Mouse (Mus musculus) kidney, embryonic 14.5 days (tissue): Measurements from ENCODE around the gene Fam171a1. TPM values are rescaled to one million over a fixed set of nuclear protein-coding genes. Genes with fewer than 3 reads are reported as not detected.

Source experiments
- ATAC-seq: fragments of 200-750 bp; cut with Nextera tagmentation; 2 replicates; pipeline ENCODE4 v1.8.0; 2017; ENCODE audit warnings: moderate number of reproducible peaks, mild to moderate bottlenecking, moderate TSS enrichment, moderate library complexity; ENCODE audit not compliant: low FRiP score, low TSS enrichment
- H3K27ac ChIP-seq: fragments of 300-500 bp; sonication (generic); 2 replicates; pipeline ENCODE4 v1.5.1; 2014; ENCODE audit warnings: low read depth, mild to moderate bottlenecking, low read length, moderate library complexity, mixed read lengths
- H3K27me3 ChIP-seq: fragments of 300-500 bp; sonication (generic); 2 replicates; pipeline ENCODE4 v1.6.1; 2014; ENCODE audit warnings: mild to moderate bottlenecking, low read length; ENCODE audit not compliant: control insufficient read depth, insufficient read depth
- H3K36me3 ChIP-seq: fragments of 300-500 bp; sonication (generic); 2 replicates; pipeline ENCODE4 v1.6.1; 2014; ENCODE audit warnings: low read length, mixed read lengths; ENCODE audit not compliant: control insufficient read depth, insufficient read depth
- H3K4me1 ChIP-seq: fragments of 300-500 bp; sonication (generic); 2 replicates; pipeline ENCODE4 v1.6.1; 2014; ENCODE audit warnings: low read length, mixed read lengths; ENCODE audit not compliant: control insufficient read depth, insufficient read depth
- H3K4me2 ChIP-seq: fragments of 300-500 bp; sonication (generic); replicated peaks from 2 replicates; pipeline ENCODE4 v1.6.1; 2014; ENCODE audit warnings: low read depth, mild to moderate bottlenecking, low read length
- H3K4me3 ChIP-seq: fragments of 300-500 bp; sonication (generic); 2 replicates; pipeline ENCODE4 v1.5.1; 2014; ENCODE audit warnings: mild to moderate bottlenecking, low read length
- H3K9ac ChIP-seq: fragments of 300-500 bp; sonication (generic); 2 replicates; pipeline ENCODE4 v1.6.1; 2014; ENCODE audit warnings: low read depth, mild to moderate bottlenecking, low read length, moderate library complexity
- H3K9me3 ChIP-seq: fragments of 300-500 bp; sonication (generic); 2 replicates; pipeline ENCODE4 v1.6.1; 2016; ENCODE audit warnings: low read length; ENCODE audit not compliant: control insufficient read depth
- WGBS: fragments of 180-500 bp; shearing (Covaris S2); extraction: QIAGEN DNeasy Blood & Tissue Kit; methylation state at CpG from one replicate; pipeline ENCODE4 v1.1.7; 2014; 5-methylcytosine and 5-hydroxymethylcytosine counted together
- polyA plus RNA-seq: library from polyadenylated mRNA; unstranded; fragments of >200 nt; fragmentation: Nextera tagmentation; extraction: Ambion mirVana; gene quantifications from 2 replicates; pipeline ENCODE4 v1.2.1, GENCODE M21; 2014

Fam171a1 gene
- polyA plus RNA-seq, 1 experiment from 2014 or later: 55.7 TPM

DNA sequence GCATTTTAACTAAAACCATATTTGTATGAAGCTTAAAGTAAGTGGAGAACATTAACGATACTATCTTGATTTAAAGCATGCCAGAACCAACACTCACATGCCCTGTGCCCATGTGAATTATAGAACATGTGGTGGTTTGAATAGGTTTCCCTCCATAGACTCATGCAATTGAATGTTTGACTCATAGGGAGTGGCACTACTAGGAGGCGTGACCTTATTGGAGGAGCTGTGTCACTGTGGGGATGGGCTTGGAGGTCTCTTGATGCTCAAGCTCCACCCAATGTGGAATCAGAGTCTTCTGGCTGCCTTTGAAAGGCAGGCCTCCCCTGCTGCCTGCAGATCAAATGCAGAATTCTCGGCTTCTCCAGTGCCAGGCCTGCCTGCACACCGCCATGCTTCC, 27.8 kb downstream of the Fam171a1 start:
- Histone ChIP-seq H3K27ac (no peak overlapping the region), H3K4me2 (no peak overlapping the region), H3K4me1 (peaks cover 19% of the 10 kb centered on the region), H3K27me3 (no peaks in the 10 kb centered on the region), H3K9me3 (no peaks in the 10 kb centered on the region), H3K4me3 (no peak overlapping the region), H3K9ac (no peak overlapping the region), H3K36me3 (0 out of 2 replicates have a peak, but pooled peaks cover 3% of the 10 kb centered on the region)
- no peak for ATAC-seq
- WGBS: 91% methylated on average over 4 of the region's 4 CpGs

DNA sequence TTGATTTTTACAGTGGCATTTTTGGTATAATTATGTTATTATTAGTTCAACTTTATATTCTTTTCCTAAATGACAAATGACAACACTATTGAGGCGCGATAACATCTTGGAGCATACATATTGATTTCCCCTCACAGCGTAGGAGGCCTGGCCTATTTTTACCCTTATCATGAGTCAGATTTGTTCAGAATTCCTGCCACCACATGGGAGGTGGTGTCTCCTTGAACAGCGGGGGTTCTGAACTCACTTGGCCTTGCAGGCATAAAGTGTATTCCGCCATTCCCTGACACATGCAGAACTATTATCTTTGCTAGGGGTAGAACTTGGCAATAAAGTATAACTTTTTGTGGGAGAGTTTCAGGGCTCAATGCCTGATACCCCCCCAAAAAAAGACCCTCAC, 30.3 kb downstream of the Fam171a1 start:
- Histone ChIP-seq H3K9ac (no peak overlapping the region), H3K4me2 (no peak overlapping the region), H3K36me3 (0 out of 2 replicates have a peak, but pooled peaks cover 3% of the 10 kb centered on the region), H3K27ac (no peak overlapping the region), H3K9me3 (no peaks in the 10 kb centered on the region), H3K27me3 (no peaks in the 10 kb centered on the region), H3K4me3 (no peak overlapping the region), H3K4me1 (0 out of 2 replicates have a peak, but pooled peaks cover 3% of the 10 kb centered on the region)
- ATAC-seq: no peak
- whole genome bisulfite sequencing: 89% methylated on average over 5 of the region's 5 CpGs

GRCm38 (mm10) chr2:3147550-3148157, 33.6 kb downstream of the Fam171a1 start:
- Histone ChIP-seq H3K27ac (no peak overlapping the region), H3K36me3 (0 out of 2 replicates have a peak, but pooled peaks cover 3% of the 10 kb centered on the region), H3K4me3 (no peak overlapping the region), H3K9me3 (no peaks in the 10 kb centered on the region), H3K27me3 (no peaks in the 10 kb centered on the region), H3K4me1 (no peaks in the 10 kb centered on the region), H3K9ac (no peak overlapping the region), H3K4me2 (no peak overlapping the region)
- 67% methylated on average over 6 of the region's 6 CpGs for WGBS
- peak; percentile 53; the same call in 1 of the 2 replicates for ATAC-seq

DNA sequence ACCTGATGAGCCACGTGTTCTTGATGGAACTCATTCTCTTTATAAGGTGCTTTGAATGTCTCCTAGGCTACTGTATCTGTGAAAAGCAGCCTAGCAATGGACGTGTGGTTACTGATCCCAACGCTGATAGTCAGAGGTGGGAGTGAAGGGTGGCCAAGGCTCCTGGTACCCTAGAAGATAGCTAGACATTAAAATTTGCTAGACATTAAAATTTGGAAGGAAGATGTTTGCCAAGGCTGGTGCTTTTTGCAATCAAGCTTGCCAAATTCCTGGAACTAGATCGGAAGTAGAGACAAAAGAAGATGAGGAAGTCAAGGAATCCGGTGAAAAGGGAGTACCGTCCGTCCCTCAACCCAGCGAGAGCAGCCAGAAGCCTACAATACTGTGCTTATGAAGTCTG, 34.7 kb downstream of the Fam171a1 start:
- 91% methylated on average over 8 of the region's 8 CpGs for WGBS
- H3K27ac ChIP-seq: no peak overlapping the region
- no peak overlapping the region for H3K9ac ChIP-seq
- H3K4me3 ChIP-seq: no peak overlapping the region
- no peaks in the 10 kb centered on the region for H3K27me3 ChIP-seq
- no peaks in the 10 kb centered on the region for H3K4me1 ChIP-seq
- H3K4me2 ChIP-seq: no peak overlapping the region
- no peak for ATAC-seq
- H3K36me3 ChIP-seq: 0 out of 2 replicates have a peak, but pooled peaks cover 3% of the 10 kb centered on the region
- no peaks in the 10 kb centered on the region for H3K9me3 ChIP-seq

DNA sequence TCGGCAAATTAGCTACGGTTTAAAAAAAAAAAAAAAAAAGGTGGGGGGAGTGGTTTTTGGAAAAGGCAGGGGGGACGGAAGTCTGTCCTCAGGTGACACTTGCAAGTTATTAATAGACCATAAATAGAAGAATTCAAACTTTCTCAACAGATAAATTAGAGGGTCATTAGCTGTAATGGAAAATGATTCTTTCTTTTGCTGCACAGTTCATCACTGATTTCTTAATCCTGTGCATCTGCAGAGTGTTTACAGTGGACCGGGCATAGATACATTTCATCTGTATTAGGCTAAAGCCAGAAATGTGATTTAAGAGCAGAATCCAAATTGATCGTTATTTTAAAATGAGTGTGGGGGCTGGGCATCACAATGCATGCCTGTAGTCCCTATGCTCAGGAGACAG, 36.3 kb downstream of the Fam171a1 start:
- H3K4me2 ChIP-seq: no peak overlapping the region
- H3K9ac ChIP-seq: no peak overlapping the region
- no peaks in the 10 kb centered on the region for H3K4me1 ChIP-seq
- WGBS: 75% methylated on average over 5 of the region's 5 CpGs
- no peak overlapping the region for H3K4me3 ChIP-seq
- no peaks in the 10 kb centered on the region for H3K27me3 ChIP-seq
- no peak for ATAC-seq
- no peaks in the 10 kb centered on the region for H3K9me3 ChIP-seq
- H3K27ac ChIP-seq: no peak overlapping the region
- H3K36me3 ChIP-seq: 0 out of 2 replicates have a peak, but pooled peaks cover 3% of the 10 kb centered on the region

DNA sequence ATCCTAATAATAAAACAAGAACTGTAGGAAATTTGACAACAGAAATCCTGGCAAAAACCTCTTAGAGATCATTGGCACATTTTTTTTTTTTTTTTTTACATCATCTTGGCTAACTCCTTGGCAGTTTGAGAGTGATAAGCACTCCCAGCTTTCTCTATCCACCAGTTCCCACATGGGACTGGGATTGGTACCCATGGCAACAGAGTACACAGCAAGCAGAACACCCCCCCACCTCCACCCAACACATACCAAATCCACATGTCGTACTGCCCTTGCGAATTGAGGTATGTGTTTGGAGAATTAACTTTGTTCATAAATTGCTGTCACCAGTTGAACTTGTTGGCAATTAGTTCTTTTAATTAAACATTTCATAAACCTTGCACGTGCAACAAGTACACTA, 37.3 kb downstream of the Fam171a1 start:
- Histone ChIP-seq H3K9ac (no peak overlapping the region), H3K36me3 (no peaks in the 10 kb centered on the region), H3K4me2 (no peak overlapping the region), H3K4me1 (no peaks in the 10 kb centered on the region), H3K27me3 (no peaks in the 10 kb centered on the region), H3K9me3 (no peaks in the 10 kb centered on the region), H3K27ac (no peak overlapping the region), H3K4me3 (no peak overlapping the region)
- ATAC-seq: no peak
- 84% methylated on average over 3 of the region's 3 CpGs for WGBS

DNA sequence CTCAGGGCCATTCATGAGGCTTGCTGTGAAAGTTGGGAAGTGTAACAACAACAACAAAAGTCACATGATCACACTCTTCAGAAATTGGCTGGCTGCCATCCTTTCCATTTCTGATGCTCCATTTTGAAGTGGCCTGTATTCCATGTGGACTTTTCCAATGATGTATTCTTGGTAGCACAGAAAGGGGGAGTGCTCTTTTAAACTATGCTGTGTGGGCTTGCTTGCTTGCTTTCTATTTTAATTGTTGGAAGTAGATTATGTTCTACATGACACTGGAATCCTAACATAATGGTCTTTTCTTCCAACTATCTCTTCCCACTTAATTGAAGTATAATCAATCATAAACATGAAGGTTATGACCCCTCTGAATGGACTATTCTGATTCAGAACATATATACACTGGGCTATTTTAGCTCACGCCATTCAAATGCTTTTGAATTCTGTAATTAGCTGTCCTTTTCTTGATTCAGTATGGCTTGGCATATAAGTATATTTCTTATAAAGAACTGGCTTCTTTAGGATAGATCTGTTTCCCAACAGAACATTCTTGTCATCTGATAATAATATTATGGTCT, 40.2 kb downstream of the Fam171a1 start:
- Histone ChIP-seq H3K4me2 (no peak overlapping the region), H3K27me3 (no peaks in the 10 kb centered on the region), H3K27ac (no peak overlapping the region), H3K9me3 (no peaks in the 10 kb centered on the region), H3K36me3 (no peaks in the 10 kb centered on the region), H3K4me3 (no peak overlapping the region), H3K9ac (no peak overlapping the region), H3K4me1 (peaks cover 8% of the 10 kb centered on the region; the same call in 1 of the 2 replicates)
- ATAC-seq: no peak
- 78% methylated on average over 1 of the region's 1 CpGs for WGBS

DNA sequence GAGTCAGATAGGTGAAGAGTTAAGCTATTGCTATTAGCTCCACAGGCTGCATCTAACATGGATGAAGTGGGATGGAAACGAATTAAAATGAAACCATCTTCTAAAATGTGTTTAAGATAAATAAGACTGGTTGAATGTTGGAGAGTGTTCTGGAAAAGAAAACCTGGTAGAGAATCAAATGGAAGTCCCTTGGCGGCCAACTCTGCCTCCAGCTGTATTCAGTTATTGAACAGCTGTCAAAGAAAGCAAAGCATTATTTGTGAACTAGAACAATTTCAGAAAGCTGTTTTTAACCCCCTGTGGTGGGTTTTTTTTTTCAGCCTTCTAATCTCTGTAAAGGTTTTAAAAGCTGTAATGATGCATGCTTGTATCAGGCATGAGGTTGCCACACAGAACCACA, 41.0 kb downstream of the Fam171a1 start:
- no peak overlapping the region for H3K27ac ChIP-seq
- no peak overlapping the region for H3K4me2 ChIP-seq
- peaks cover 8% of the 10 kb centered on the region; the same call in 1 of the 2 replicates for H3K4me1 ChIP-seq
- no peaks in the 10 kb centered on the region for H3K27me3 ChIP-seq
- 81% methylated on average over 2 of the region's 2 CpGs for WGBS
- no peak overlapping the region for H3K4me3 ChIP-seq
- no peak overlapping the region for H3K9ac ChIP-seq
- no peaks in the 10 kb centered on the region for H3K36me3 ChIP-seq
- H3K9me3 ChIP-seq: no peaks in the 10 kb centered on the region
- no peak for ATAC-seq

- 81% methylated on average over 3 of the region's 3 CpGs for WGBS
- no peak for ATAC-seq
- Histone ChIP-seq H3K27ac (no peak overlapping the region), H3K4me1 (peaks cover 8% of the 10 kb centered on the region; the same call in 1 of the 2 replicates), H3K4me2 (no peak overlapping the region), H3K4me3 (no peak overlapping the region), H3K27me3 (no peaks in the 10 kb centered on the region), H3K36me3 (no peaks in the 10 kb centered on the region), H3K9ac (no peak overlapping the region), H3K9me3 (no peaks in the 10 kb centered on the region)
Observed at GRCm38 (mm10) chr2:3157030-3157429, 43.0 kb downstream of the Fam171a1 start.
